Mouse (Mus musculus): ENCODE data around the gene Ccdc42. TPM values are rescaled to one million over a fixed set of nuclear protein-coding genes. Genes with fewer than 3 reads are reported as not detected.
A peak's percentile ranks its signal among the peaks of the same experiment; 100 is the strongest.

The Ccdc42 gene
- polyA plus RNA-seq, 1 experiment: 0.92 TPM

DNA sequence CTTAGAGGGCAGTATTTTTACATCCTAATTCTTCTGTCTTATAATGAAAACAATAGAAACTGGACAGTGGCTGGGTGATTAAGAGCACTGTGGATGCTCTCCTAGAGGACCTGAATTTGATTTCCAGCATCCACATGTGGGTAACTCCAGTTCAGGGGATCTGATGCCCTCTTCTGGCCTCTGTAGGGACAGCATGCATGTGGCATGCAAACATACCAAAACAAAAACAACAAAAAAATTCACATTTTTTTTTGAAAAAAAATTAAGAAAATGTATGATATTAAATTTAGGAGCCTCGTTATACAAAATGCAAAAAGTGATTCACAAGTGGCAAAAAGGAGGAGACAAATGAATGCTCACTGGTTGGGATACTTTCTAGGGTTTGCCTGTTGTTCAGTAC lies 27.3 kb upstream of the Ccdc42 start:
- no peaks in the 10 kb centered on the region; the same call in 1 of the 2 replicates for H3K4me1 ChIP-seq (ENCODE audit: control insufficient read depth, insufficient read depth, low read length)
- no peak overlapping the region for H3K27ac ChIP-seq (ENCODE audit: insufficient read depth, low read length)
- no peak overlapping the region for H3K4me3 ChIP-seq (ENCODE audit: insufficient read depth, low read length)
- TF ChIP-seq CTCF (IDR thresholded peaks at IDR 0.05; ENCODE audit: extremely low read depth, insufficient read depth, low read length) (peak; percentile 23; the same call in 1 of the 2 replicates), POLR2A (IDR thresholded peaks at IDR 0.05; ENCODE audit: extremely low read depth, insufficient read depth, low read length) (no peak)

- Histone ChIP-seq H3K4me1 (ENCODE audit: control insufficient read depth, insufficient read depth, low read length) (no peaks in the 10 kb centered on the region), H3K4me3 (ENCODE audit: insufficient read depth, low read length) (no peak overlapping the region), H3K27ac (ENCODE audit: insufficient read depth, low read length) (no peak overlapping the region)
- TF ChIP-seq CTCF (IDR thresholded peaks at IDR 0.05; ENCODE audit: extremely low read depth, insufficient read depth, low read length): no peak
- TF ChIP-seq POLR2A (IDR thresholded peaks at IDR 0.05; ENCODE audit: extremely low read depth, insufficient read depth, low read length): no peak
These were observed 24.6 kb upstream of the Ccdc42 start for GRCm38 (mm10) chr11:68561957-68562950.

- no peaks in the 10 kb centered on the region for H3K4me1 ChIP-seq (ENCODE audit: control insufficient read depth, insufficient read depth, low read length)
- no peak overlapping the region for H3K27ac ChIP-seq (ENCODE audit: insufficient read depth, low read length)
- H3K4me3 ChIP-seq (ENCODE audit: insufficient read depth, low read length): no peak overlapping the region
- no peak for TF ChIP-seq CTCF (IDR thresholded peaks at IDR 0.05; ENCODE audit: extremely low read depth, insufficient read depth, low read length)
- TF ChIP-seq POLR2A (IDR thresholded peaks at IDR 0.05; ENCODE audit: extremely low read depth, insufficient read depth, low read length): no peak
These were observed 22.3 kb upstream of the Ccdc42 start for GRCm38 (mm10) chr11:68564356-68565031.

GRCm38 (mm10) chr11:68565032-68565429 lies 21.8 kb upstream of the Ccdc42 start:
- Histone ChIP-seq H3K4me1 (ENCODE audit: control insufficient read depth, insufficient read depth, low read length) (no peaks in the 10 kb centered on the region), H3K27ac (ENCODE audit: insufficient read depth, low read length) (no peak overlapping the region), H3K4me3 (ENCODE audit: insufficient read depth, low read length) (no peak overlapping the region)
- no peak for TF ChIP-seq POLR2A (IDR thresholded peaks at IDR 0.05; ENCODE audit: extremely low read depth, insufficient read depth, low read length)
- TF ChIP-seq CTCF (IDR thresholded peaks at IDR 0.05; ENCODE audit: extremely low read depth, insufficient read depth, low read length): no peak

DNA sequence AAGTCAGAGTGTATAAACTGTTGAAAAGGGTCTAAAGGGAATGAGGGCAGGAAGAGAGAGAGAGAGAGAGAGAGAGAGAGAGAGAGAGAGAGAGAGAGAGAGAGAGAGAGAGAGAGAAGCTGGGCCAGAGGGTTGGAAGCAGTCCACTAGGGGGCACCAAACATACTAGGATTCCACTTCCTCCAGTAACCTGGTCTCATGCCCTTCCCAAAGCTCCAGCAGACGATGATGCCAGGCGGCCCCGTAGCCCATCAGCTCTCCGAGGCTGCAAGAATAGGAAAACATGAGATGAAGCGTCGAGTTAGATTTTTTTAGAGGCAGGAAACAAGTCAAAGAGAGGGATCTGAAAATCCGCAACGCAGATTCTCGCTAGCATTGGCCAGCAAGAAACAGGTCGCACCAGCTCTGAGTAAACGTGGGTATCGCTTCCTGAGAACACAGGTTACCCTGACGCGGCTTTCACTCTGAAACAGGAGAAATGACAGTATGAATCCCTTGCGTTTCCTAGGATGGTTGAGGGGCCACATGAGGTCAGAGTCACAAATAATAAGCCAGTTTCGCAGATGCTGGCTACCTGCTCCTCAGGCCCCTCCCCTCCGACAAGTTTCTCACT lies 20.3 kb upstream of the Ccdc42 start:
- Histone ChIP-seq H3K27ac (ENCODE audit: insufficient read depth, low read length) (no peak overlapping the region), H3K4me1 (ENCODE audit: control insufficient read depth, insufficient read depth, low read length) (no peaks in the 10 kb centered on the region), H3K4me3 (ENCODE audit: insufficient read depth, low read length) (peak overlapping the region; percentile 25)
- 0 out of 2 replicates have a peak, but pooled peaks have one; percentile 26 for TF ChIP-seq POLR2A (IDR thresholded peaks at IDR 0.05; ENCODE audit: extremely low read depth, insufficient read depth, low read length)
- TF ChIP-seq CTCF (IDR thresholded peaks at IDR 0.05; ENCODE audit: extremely low read depth, insufficient read depth, low read length): peak; percentile 71

DNA sequence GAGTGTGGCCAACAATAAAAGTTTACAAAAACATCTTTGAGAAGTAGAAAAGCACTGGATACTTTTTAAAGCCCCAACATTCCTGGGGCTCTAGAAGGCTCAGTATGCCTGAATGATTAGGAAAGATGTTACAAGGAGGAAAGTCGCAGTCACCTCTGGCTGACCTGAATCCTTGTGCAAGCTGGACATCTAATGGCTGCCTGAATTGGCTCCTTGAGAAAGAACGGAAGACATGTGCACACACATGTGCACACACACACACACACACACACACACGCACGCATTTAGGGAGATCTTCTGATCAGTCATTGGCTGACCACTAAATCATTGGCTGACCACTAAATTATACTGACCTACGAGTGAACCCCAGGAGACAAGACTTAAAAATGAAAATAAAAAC lies 16.0 kb upstream of the Ccdc42 start:
- H3K27ac ChIP-seq (ENCODE audit: insufficient read depth, low read length): no peak overlapping the region
- H3K4me3 ChIP-seq (ENCODE audit: insufficient read depth, low read length): no peak overlapping the region
- TF ChIP-seq CTCF (IDR thresholded peaks at IDR 0.05; ENCODE audit: extremely low read depth, insufficient read depth, low read length) (no peak), POLR2A (IDR thresholded peaks at IDR 0.05; ENCODE audit: extremely low read depth, insufficient read depth, low read length) (no peak)
- H3K4me1 ChIP-seq (ENCODE audit: control insufficient read depth, insufficient read depth, low read length): no peaks in the 10 kb centered on the region

DNA sequence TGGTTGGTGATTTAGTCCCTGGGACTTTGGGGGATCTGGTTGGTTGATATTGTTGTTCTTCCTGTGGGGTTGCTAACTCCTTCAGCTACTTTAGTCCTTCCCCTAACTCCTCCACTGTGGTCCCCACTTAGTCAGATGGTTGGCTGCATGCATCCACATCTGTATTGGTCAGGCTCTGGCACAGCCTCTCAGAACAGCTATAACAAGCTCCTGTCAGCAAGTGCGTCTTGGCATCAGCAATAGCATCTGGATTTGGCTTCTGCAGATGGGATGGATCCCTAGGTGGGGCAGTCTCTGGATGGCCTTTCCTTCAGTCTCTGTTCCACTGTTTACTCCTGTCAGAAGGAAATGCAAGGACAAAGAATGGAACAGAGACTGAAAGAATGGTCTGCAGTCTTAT lies 9.7 kb upstream of the Ccdc42 start:
- no peaks in the 10 kb centered on the region for H3K4me1 ChIP-seq (ENCODE audit: control insufficient read depth, insufficient read depth, low read length)
- no peak overlapping the region for H3K27ac ChIP-seq (ENCODE audit: insufficient read depth, low read length)
- H3K4me3 ChIP-seq (ENCODE audit: insufficient read depth, low read length): no peak overlapping the region
- TF ChIP-seq CTCF (IDR thresholded peaks at IDR 0.05; ENCODE audit: extremely low read depth, insufficient read depth, low read length) (no peak), POLR2A (IDR thresholded peaks at IDR 0.05; ENCODE audit: extremely low read depth, insufficient read depth, low read length) (no peak)

DNA sequence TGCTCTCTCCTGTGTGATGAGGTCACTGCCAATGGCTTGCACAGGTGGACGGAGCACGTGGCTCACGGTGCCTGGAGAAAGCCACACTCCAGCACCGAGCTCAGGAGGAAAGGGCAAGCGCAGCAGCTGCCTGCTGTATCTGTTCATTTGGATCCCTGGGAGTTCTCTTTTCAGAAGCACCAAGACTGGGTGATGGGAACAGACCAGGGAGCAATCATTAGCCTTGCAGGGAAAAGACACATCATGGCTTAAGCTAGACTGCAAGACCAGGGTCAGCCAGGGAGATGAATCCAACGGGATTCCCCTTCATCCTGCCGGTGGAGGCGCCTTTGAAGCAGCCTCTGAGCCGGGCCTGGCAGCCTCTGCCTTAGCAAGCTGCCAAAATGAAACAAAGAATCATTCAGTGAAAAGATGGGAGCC lies 7.3 kb upstream of the Ccdc42 start:
- Histone ChIP-seq H3K4me1 (ENCODE audit: control insufficient read depth, insufficient read depth, low read length) (no peaks in the 10 kb centered on the region), H3K4me3 (ENCODE audit: insufficient read depth, low read length) (no peak overlapping the region), H3K27ac (ENCODE audit: insufficient read depth, low read length) (no peak overlapping the region)
- TF ChIP-seq POLR2A (IDR thresholded peaks at IDR 0.05; ENCODE audit: extremely low read depth, insufficient read depth, low read length) (no peak), CTCF (IDR thresholded peaks at IDR 0.05; ENCODE audit: extremely low read depth, insufficient read depth, low read length) (no peak)

DNA sequence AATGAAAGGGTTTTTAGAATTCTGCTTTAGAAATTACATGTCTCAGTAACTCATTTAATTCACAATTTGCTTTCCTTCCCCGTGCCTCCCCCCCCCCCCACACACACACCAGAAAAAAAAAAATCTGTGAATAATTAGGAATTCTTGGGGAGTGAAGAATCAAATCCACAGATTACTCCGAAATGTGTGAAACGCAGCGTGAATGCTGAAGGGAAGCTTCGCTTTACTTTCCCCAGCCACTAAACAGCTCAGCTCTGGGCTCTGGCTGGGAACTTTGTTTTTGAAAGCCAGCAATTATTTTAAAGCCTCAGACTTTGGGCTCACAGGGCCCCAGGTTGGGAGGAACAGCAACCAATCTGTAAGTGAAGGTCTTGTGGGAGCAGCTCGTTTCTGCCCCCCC lies 6.3 kb upstream of the Ccdc42 start:
- no peak for TF ChIP-seq CTCF (IDR thresholded peaks at IDR 0.05; ENCODE audit: extremely low read depth, insufficient read depth, low read length)
- TF ChIP-seq POLR2A (IDR thresholded peaks at IDR 0.05; ENCODE audit: extremely low read depth, insufficient read depth, low read length): no peak
- Histone ChIP-seq H3K4me3 (ENCODE audit: insufficient read depth, low read length) (no peak overlapping the region), H3K27ac (ENCODE audit: insufficient read depth, low read length) (no peak overlapping the region), H3K4me1 (ENCODE audit: control insufficient read depth, insufficient read depth, low read length) (no peaks in the 10 kb centered on the region)

Data from cortical plate, adult 2 months (tissue).